Mouse (Mus musculus) mouse embryonic stem cell (cell line): Measurements from ENCODE around the gene Defa25.
"Not testable (repeated sequence)": the region's sequence is repeated elsewhere in the genome, so short reads cannot be mapped to it uniquely, and the experiment has no call there.

Experiments used
- in situ Hi-C, 2 experiments: fragments of 300-500 bp; cut with MboI; formaldehyde crosslinking; loops; 1 replicate in 1 of 2; 3 replicates in 1 of 2; pipeline ENCODE4 v1.14.3; 2019 to 2020; ENCODE audit warnings: low sequenced_read_pairs in 2 of 2, low pct_unique_long_range_greater_than_20kb in 1 of 2, mixed read lengths in 1 of 2; ENCODE audit not compliant: unreplicated experiment in 1 of 2

Gene Defa25

GRCm38 (mm10) chr8:21084142-21084541 is at the start of gene Defa25:
Gene Defa25, plus strand, starts transcription at chr8:21084442.
- in situ Hi-C loops = not testable (repeated sequence)

GRCm38 (mm10) chr8:21054747-21055146 is 29.5 kb upstream of the Defa25 start, which contains the start of gene Defa23:
Gene Defa23, plus strand, starts transcription at chr8:21055047.
- in situ Hi-C loops = not testable (repeated sequence)

- in situ Hi-C loops = not testable (repeated sequence)
These were observed 19.5 kb upstream of the Defa25 start, which contains the start of gene Defa35 for GRCm38 (mm10) chr8:21064738-21065137. Gene Defa35, plus strand, starts transcription at chr8:21065038.

- in situ Hi-C loops = no loop called here
These were observed 8.9 kb downstream of the Defa25 start for GRCm38 (mm10) chr8:21093106-21093505.

- in situ Hi-C loops = not testable (repeated sequence)
These were observed 11.7 kb downstream of the Defa25 start, which contains the start of gene Gm14851 for GRCm38 (mm10) chr8:21095950-21096349. Gene Gm14851, minus strand, starts transcription at chr8:21096050.

- in situ Hi-C loops = not testable (repeated sequence)
These were observed 50.1 kb downstream of the Defa25 start, which contains the start of gene Defa30 for GRCm38 (mm10) chr8:21134342-21134741. Gene Defa30, plus strand, starts transcription at chr8:21134642.
